Mouse (Mus musculus): Measurements from ENCODE around the gene Ucp1.

Gene Ucp1

DNA sequence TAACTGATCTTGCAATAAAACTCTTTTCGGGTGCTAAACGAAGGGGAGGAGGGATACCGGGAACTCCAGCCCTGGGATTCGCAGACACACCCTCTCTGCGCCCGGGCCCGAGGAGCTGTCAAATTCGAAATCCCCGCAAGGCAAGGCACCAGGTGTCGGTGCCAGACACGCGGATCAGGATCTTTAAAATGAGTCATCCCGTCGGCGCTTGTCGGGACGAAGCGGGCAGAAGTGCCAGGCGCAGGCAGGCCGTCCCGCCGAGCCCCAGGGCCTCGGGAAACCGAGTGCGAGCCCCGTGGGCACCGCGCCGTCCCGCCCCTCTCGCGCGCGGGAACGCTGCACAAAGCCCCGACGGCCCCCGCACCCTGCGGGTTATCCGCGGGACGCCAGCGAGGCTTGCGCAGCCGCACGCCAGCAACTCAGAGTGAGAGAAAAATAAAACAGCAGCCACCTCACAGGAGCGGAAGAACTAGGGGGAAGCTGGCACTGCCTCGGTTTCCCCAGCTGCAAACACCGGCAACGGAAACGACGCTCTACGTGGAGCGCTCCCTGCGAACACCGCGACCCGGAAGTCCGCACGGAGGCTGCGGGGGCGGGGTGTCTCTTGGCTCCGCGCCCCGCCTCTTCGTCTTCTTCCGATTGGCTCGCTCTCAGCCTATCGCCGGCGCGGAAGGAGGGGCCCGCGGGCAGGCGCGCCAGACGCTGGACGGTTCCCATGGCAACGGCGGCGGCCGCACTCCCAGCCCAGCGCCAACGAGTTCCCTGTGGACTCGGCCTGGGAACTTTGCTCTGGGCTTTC lies 41.9 kb downstream of the Ucp1 start, which contains the start of gene Elmod2:
Gene Elmod2, minus strand, starts transcription at position 588 of the 799 bp plus-strand sequence.
- DNase-seq (ENCODE audit: low spot score), result peak; percentile 99

DNA sequence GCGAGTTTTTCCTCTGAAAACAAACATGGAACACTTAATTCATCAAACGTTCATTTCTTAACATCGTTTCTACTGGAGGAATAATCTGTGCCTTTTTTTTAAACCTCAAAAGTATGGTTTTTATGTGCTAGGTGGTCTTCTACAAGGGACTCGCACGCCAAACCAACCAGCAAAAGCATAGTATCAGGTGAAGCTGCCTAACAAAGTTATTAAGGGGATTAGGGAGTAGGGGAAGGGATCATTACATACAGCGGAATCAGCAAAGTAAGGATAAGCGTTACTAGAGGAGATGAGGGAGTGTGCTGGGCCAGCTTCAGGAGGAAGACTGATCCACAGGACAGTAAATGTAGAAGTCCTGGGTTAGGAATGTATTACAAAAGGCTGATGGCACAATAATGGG lies 42.7 kb downstream of the Ucp1 start:
- no peak for DNase-seq (ENCODE audit: low spot score)

DNA sequence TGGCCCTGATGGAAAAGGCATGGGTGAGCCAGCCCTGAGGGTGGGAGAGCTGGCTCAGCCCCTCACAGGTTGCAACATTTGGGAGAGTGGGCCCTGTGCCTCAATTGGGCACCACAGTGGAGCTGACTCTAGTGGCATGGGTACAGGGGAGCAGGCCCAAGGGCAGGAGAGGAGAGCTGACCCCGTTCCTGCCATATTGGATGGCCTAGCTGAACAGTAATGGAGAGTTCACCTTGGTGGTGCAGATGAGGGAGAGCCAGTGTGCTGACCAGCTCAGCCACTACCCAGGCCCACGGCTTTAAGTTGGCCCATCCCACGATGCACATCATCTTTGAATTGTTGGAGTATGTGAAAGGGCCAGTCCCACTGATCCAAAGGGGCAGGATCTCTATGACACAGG lies 51.9 kb downstream of the Ucp1 start:
- no peak for DNase-seq (ENCODE audit: low spot score)

DNA sequence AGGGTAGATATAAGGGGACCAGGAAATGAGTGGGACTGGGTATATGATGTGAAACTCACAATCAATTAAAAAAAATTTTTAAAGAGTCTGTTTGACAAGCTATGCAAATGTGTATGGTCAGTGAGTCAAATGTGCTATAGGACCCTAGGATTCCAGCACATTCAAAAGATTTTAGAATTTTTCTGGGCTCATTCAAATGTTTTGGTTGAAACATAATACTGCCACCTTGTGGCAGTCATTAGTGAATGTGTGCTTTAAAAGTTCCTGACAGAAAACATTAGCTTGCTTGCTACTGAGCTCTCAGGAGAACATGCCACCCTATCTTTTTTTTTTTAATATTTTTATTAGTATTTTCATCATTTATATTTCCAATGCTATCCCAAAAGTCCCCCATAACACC lies 52.5 kb downstream of the Ucp1 start:
- peak; percentile 66 for DNase-seq (ENCODE audit: low spot score)
